Comparison of ENCODE assay signal across 8 mouse cellular contexts in genomic region chr16:78264442-78265150, GRCm38 (mm10). TPM values are rescaled to one million over a fixed set of nuclear protein-coding genes. Genes with fewer than 3 reads are reported as not detected.
DNase-seq lines count a peak whose midpoint lies in the region; ATAC-seq and TF ChIP-seq lines count a peak whose summit lies in the region.

No protein-coding gene starts in this region.

- TF ChIP-seq CTCF in gastrocnemius, adult 2 months (IDR thresholded peaks at IDR 0.05), result no peak

- H3K27ac ChIP-seq in gastrocnemius, adult 2 months, result peak overlapping the region; percentile 83
- peak overlapping the region; percentile 40; the same call in 1 of the 2 replicates for H3K27ac ChIP-seq in ES-E14 (ENCODE audit: insufficient read depth, low read depth, low read length, poor library complexity, severe bottlenecking)

- H3K36me3 ChIP-seq in ES-E14 (ENCODE audit: control insufficient read depth, insufficient read depth, low read length, poor library complexity, severe bottlenecking), result no peaks in the 10 kb centered on the region

- peak; percentile 26 to 44; a peak in 3 of 4 replicates for ATAC-seq in hematopoietic stem cell, adult 5-6 weeks (replicated peaks in 1 of 2; ENCODE audit: insufficient read depth in 1 of 2, low FRiP score in 2 of 2, low TSS enrichment in 1 of 2, low read depth in 1 of 2, poor library complexity in 2 of 2, severe bottlenecking in 2 of 2)

- in situ Hi-C loops in ES-E14 (cut with MboI; ENCODE audit: low sequenced_read_pairs in 2 of 2, unreplicated experiment in 2 of 2), result no loop called here

- no peaks in the 10 kb centered on the region for H3K9me3 ChIP-seq in ES-E14 (ENCODE audit: control insufficient read depth, insufficient read depth, low read depth, low read length)

- intact Hi-C loops in gastrocnemius, adult 2 months (cut with DNase I), result loop anchor here (5.0 kb wide), 1 partner anchor 38 kb away; the partner anchor contains the start of gene Cxadr

- no peak for DNase-seq in gastrocnemius, adult 2 months
- DNase-seq in gastrocnemius, postnatal 10 days, result no peak
- DNase-seq in ES-E14 (ENCODE audit: low read depth, low spot score), result peak; percentile 36
- peak; percentile 8 for DNase-seq in lung, postnatal 36 days
- no peak for DNase-seq in T-cell, adult 2 months (ENCODE audit: low spot score)
- no peak for DNase-seq in layer of hippocampus, postnatal 36 days
- DNase-seq in adrenal gland, postnatal 25 days, result no peak

- no peak overlapping the region for H3K9ac ChIP-seq in ES-E14 (ENCODE audit: insufficient read depth, low read depth, low read length, poor library complexity, severe bottlenecking)

- H3K4me1 ChIP-seq in ES-E14 (ENCODE audit: control insufficient read depth in 2 of 2, insufficient read depth in 2 of 2, low read length in 2 of 2, poor library complexity in 1 of 2), result peaks cover 3 to 8% of the 10 kb centered on the region in 2 experiments; a peak in 3 of 4 replicates

- peak overlapping the region; percentile 67 for H3K4me3 ChIP-seq in gastrocnemius, adult 2 months
- H3K4me3 ChIP-seq in ES-E14 (ENCODE audit: insufficient read depth in 1 of 2, low read depth in 1 of 2, low read length in 2 of 2, poor library complexity in 1 of 2, severe bottlenecking in 1 of 2), result 0 out of 4 replicates have a peak overlapping the region, but pooled peaks of 1 of the 2 experiments have one; percentile 4

TF ChIP-seq in ES-E14, 5 proteins besides CTCF, POLR2A, EP300 and RAD21:
- TF ChIP-seq HCFC1 (IDR thresholded peaks at IDR 0.05; ENCODE audit: borderline replicate concordance, insufficient read depth, low read length), result no peak
- TF ChIP-seq ZC3H11A (IDR thresholded peaks at IDR 0.05; ENCODE audit: borderline replicate concordance, low read depth, low read length), result no peak
- TF ChIP-seq CHD2 (IDR thresholded peaks at IDR 0.05; ENCODE audit: low read depth, low read length), result no peak
- TF ChIP-seq ZNF384 (IDR thresholded peaks at IDR 0.05; ENCODE audit: low read depth, low read length), result no peak
- TF ChIP-seq MAFK (IDR thresholded peaks at IDR 0.05; ENCODE audit: insufficient read depth, low read depth, low read length), result no peak

RNA-seq across cellular contexts. Expression of gene Cxadr, which starts 36.7 kb away (rescaled TPM):
- under 1 TPM; 0.25 to 0.66 TPM for total RNA-seq in gastrocnemius, adult 2 months (2021)
- 1 to 10 TPM; 1.3 to 1.5 TPM for total RNA-seq in gastrocnemius, postnatal 10 days (2021)
- 31.0 and 44.2 TPM in 2 replicates for total RNA-seq in ES-E14 (2012; rRNA removed)
- 0.69 and 0.79 TPM in 2 replicates for total RNA-seq in hematopoietic stem cell, adult 5-6 weeks (2017)
- total RNA-seq in layer of hippocampus, postnatal 36 days (2021), result 10 to 100 TPM; 15.8 to 16.8 TPM
- 20.7 and 38.6 TPM in 2 replicates for total RNA-seq in adrenal gland, postnatal 25 days (2021)

Comparison
In these comparisons a context has a peak if more than half of its experiments do, and no peak if none do; other contexts are left out.
1. DNase-seq: peak in ES-E14 (single experiment) and lung, postnatal 36 days (single experiment); none in gastrocnemius, adult 2 months (single experiment), gastrocnemius, postnatal 10 days (single experiment), T-cell, adult 2 months (single experiment), layer of hippocampus, postnatal 36 days (0 of 2) and adrenal gland, postnatal 25 days (single experiment).